Mouse (Mus musculus) bone marrow, adult 2 months (tissue): ENCODE measurements around the gene Slit3.

Experiments
- CTCF ChIP-seq: fragments of 200-500 bp; IDR thresholded peaks from 2 replicates; pipeline ENCODE4 v1.5.1; 2011; ENCODE audit warnings: low read length, control low read depth; ENCODE audit not compliant: control insufficient read depth, insufficient read depth
- POLR2A ChIP-seq: fragments of 200-500 bp; IDR thresholded peaks from 2 replicates; pipeline ENCODE4 v1.6.1; 2011; ENCODE audit warnings: low read depth, mild to moderate bottlenecking, control low read depth, low read length, borderline replicate concordance; ENCODE audit not compliant: control insufficient read depth

DNA sequence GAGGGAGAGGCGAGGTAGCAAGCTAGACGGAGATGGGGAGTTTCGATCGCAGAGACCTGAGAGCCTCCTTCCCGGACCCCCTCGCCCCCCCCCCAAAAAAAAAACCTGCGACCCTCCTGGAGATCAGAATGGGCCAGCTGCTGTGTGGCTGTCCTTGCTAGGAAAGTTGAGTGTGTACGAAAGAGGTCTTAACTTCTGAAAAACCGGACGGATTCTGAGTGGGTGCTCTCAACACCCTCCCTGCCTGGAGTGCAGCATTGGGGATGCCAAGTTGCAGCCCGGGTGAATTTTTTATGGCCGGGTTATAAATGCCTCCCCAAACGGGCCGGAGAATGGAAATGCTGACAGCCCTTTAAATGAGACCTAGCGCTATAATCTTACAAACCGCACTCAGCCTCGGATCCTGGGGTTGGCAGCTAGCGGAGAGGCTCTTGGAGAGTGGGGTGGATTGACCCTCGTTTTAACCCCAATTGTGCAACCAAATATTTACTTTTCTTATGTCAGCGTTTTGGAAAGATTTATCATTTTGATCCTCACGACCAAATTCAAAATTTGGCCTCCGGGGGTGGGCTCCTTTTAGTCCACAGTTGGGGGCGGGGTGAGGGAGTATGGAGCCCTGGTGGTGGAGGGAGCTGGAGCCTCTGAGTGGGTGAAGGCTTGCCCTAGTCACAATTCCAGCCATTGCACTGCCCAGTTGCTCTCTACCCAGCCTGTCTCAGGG is 1.2 kb downstream of the Slit3 start:
- TF ChIP-seq POLR2A, result no peak
- no peak for TF ChIP-seq CTCF
